Mouse (Mus musculus) adrenal gland, postnatal 25 days (tissue): ENCODE data around the gene Gm10959. TPM values are rescaled to one million over a fixed set of nuclear protein-coding genes. Genes with fewer than 3 reads are reported as not detected.

Source experiments
- DNase-seq: peaks from one replicate; pipeline ENCODE4 v3.0.0; 2021; ENCODE audit warnings: mixed read lengths
- total RNA-seq: library from RNA; stranded (reverse); gene quantifications from 2 replicates; pipeline ENCODE4 v1.2.3, GENCODE M21; 2021

Gm10959 gene
- total RNA-seq, 1 experiment from 2014 or later: not detected

GRCm38 (mm10) chr3:122888371-122888819 lies 30.8 kb downstream of the Gm10959 start:
- DNase-seq: no peak

- DNase-seq: no peak
Observed at GRCm38 (mm10) chr3:122887505-122888301, 31.5 kb downstream of the Gm10959 start.

GRCm38 (mm10) chr3:122878705-122879315 lies 40.4 kb downstream of the Gm10959 start:
- DNase-seq: no peak

- no peak for DNase-seq
Observed at GRCm38 (mm10) chr3:122877543-122877942, 41.6 kb downstream of the Gm10959 start.

GRCm38 (mm10) chr3:122876870-122877269 lies 42.3 kb downstream of the Gm10959 start:
- no peak for DNase-seq

GRCm38 (mm10) chr3:122871596-122871995 lies 47.6 kb downstream of the Gm10959 start:
- DNase-seq: no peak

GRCm38 (mm10) chr3:122868270-122868669 lies 50.9 kb downstream of the Gm10959 start:
- no peak for DNase-seq

GRCm38 (mm10) chr3:122865092-122865491 lies 54.1 kb downstream of the Gm10959 start:
- DNase-seq: no peak

Other genes starting within 250 kb of the Gm10959 start
- 30.3 and 49.4 TPM in 2 replicates for gene Pde5a, start 190.4 kb downstream of the Gm10959 start, total RNA-seq
- 1.00 TPM in 1 of 2 replicates, not detected in the other for gene Fabp2, start 24.3 kb downstream of the Gm10959 start, total RNA-seq
- gene 1810037I17Rik, start 4.8 kb upstream of the Gm10959 start, total RNA-seq: 42.8 and 52.2 TPM in 2 replicates
- gene Usp53, start 65.2 kb upstream of the Gm10959 start, total RNA-seq: 30.5 and 40.3 TPM in 2 replicates
- gene Myoz2, start 115.7 kb upstream of the Gm10959 start, total RNA-seq: not detected in 2 replicates